Mouse (Mus musculus) bone marrow macrophage, adult 2 months (primary cell): ENCODE measurements around the gene Smim6.

Experiments used
- CTCF ChIP-seq: IDR thresholded peaks from 2 replicates; pipeline ENCODE4 v1.5.1; 2012; ENCODE audit warnings: low read depth, mild to moderate bottlenecking, low read length, moderate library complexity
- POLR2A ChIP-seq: IDR thresholded peaks from 2 replicates; pipeline ENCODE4 v1.6.1; 2012; ENCODE audit warnings: mild to moderate bottlenecking, low read depth, low read length, borderline replicate concordance

GRCm38 (mm10) chr11:115885281-115885680, 26.5 kb upstream of the Smim6 start:
- TF ChIP-seq CTCF (no peak), POLR2A (no peak)
